ENCODE assay signal across 1 mouse cellular context in genomic region chr19:43674730-43675524, GRCm38 (mm10).
TF ChIP-seq lines count a peak whose summit lies in the region.

Gene Slc25a28 (minus strand): TSS chr19:43674881.

TF ChIP-seq in CH12.LX, 34 proteins besides CTCF, POLR2A, EP300 and RAD21 (continued from another document):
- TF ChIP-seq MEF2A (IDR thresholded peaks at IDR 0.05; ENCODE audit: borderline replicate concordance, low read depth, low read length) = 0 out of 2 replicates have a peak, but pooled peaks have one; percentile 25
- TF ChIP-seq HCFC1 (IDR thresholded peaks at IDR 0.05; ENCODE audit: low read depth, low read length) = peak; percentile 70
- no peak for TF ChIP-seq ZNF384 (IDR thresholded peaks at IDR 0.05; ENCODE audit: low read depth, low read length)
- 0 out of 2 replicates have a peak, but pooled peaks have one; percentile 56 for TF ChIP-seq KAT2A (IDR thresholded peaks at IDR 0.05; ENCODE audit: insufficient replicate concordance, low read length)
- TF ChIP-seq MAFK (IDR thresholded peaks at IDR 0.05; ENCODE audit: insufficient replicate concordance, low read length) = no peak
- TF ChIP-seq MXI1 (IDR thresholded peaks at IDR 0.05; ENCODE audit: low read depth, low read length) = peak; percentile 82; the same call in 1 of the 2 replicates
- peak; percentile 40 for TF ChIP-seq IRF4 (IDR thresholded peaks at IDR 0.05; ENCODE audit: low read depth, low read length)
- peak; percentile 38; the same call in 1 of the 2 replicates for TF ChIP-seq E2F4 (IDR thresholded peaks at IDR 0.05; ENCODE audit: insufficient replicate concordance, low read depth, low read length)
- TF ChIP-seq ETS1 (conservative IDR thresholded peaks at IDR 0.05; ENCODE audit: low read depth, low read length) = no peak
- TF ChIP-seq MYC (IDR thresholded peaks at IDR 0.05; ENCODE audit: low read depth, low read length) = peak; percentile 68; the same call in 1 of the 2 replicates
- peak; percentile 54 for TF ChIP-seq SIN3A (IDR thresholded peaks at IDR 0.05; ENCODE audit: low read length)
- no peak for TF ChIP-seq ZKSCAN1 (IDR thresholded peaks at IDR 0.05; ENCODE audit: borderline replicate concordance, low read depth, low read length)
